Mouse (Mus musculus) cerebellum, adult 2 months (tissue): ENCODE data around the gene Mphosph9.

Source experiments
- CTCF ChIP-seq: fragments of 200-500 bp; IDR thresholded peaks from 2 replicates; pipeline ENCODE4 v1.5.1; 2011; ENCODE audit warnings: low read depth, mild to moderate bottlenecking, control low read depth, low read length, moderate library complexity, borderline replicate concordance; ENCODE audit not compliant: insufficient read depth
- POLR2A ChIP-seq: fragments of 200-500 bp; IDR thresholded peaks from 2 replicates; pipeline ENCODE4 v1.6.1; 2011; ENCODE audit warnings: low read length, control low read depth, borderline replicate concordance; ENCODE audit not compliant: insufficient read depth

DNA sequence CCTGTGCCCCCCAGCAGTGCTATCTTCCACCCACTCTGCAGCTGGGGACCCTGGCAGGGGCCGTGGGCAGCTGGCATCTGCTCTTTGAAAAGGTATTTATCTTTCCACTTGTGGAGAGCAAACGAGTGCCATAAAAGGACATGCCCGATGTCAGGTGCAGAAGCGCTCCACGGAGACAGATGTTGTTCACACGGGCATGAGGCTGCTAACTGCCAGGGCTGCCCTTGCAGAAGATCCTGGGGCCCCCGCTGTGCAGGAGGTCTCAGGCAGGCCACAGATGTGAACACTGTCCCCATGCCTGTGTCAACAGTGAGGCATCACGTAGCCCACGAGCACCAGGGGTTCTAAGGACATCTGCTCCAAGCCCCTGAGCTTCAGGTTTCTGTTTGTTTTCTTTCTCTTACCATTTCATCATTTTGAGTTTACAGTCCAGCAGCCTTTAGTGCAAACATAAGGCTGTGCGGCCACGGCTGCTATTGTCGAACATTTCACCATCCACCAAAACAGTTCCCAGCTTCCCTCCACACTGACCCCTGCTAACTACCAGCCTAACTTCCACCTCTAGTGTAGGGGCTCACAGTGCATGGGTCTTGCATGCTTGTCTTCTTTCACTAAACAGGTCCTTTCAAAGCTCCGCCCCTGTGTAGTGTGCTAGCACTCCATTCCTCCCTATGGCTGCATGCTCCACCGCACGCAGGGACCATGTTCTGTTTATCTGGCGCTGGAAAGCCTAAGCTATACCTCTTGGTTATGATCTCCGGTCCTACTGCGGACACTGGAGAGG lies 95.2 kb downstream of the Mphosph9 start:
- no peak for TF ChIP-seq CTCF
- no peak for TF ChIP-seq POLR2A
